Mouse (Mus musculus): Measurements from ENCODE around the gene Iah1.

Iah1 gene

DNA sequence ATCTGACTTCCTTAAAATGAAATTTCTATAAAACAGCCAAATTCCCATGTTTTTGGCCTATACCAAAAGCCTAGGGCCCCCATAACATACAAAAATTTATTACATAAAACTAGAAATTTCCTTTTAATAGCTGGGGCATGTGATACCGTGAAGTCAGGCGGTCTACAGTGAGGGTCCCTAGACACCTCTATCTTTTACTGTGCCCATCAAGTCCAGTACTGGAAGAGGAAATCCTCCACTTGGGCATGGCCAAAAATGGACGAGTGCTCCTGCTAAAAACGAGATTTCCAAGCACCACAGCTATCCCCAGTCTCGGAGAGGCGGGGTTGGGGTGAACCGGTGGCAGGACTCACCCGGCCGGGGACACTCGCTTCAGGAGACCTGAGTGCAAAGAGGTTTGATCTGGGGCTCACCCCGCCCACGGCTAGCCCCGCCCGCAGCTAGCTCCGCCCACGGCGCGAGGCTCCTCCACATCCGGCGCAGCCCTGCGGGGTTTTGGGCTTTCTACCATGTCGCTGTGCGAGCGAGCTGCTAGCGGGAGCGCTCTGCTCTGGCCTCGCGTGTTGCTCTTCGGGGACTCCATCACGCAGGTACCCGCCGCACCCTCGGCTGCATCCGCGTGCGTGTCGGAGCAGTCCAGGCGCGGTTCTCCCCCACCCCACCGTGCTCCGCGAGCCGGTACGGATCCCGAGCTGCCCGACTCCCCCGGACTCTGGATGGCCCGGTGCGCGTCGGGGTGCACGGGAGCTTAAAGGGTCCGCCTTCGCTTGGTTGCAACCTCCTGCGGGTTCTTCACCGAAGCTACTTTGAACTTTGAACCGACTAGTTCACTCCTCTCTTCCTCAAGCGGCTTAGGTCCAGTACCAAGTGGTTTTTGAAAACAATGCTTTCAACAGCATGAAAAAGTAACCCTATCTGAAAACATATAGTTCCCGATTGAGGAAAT, at the start of gene Iah1:
TSS of gene Iah1 (plus strand) at position 467 of the 946 bp plus-strand sequence.
- DNase-seq (ENCODE audit: low read depth, low spot score), result peak; percentile 91

- DNase-seq (ENCODE audit: low read depth, low spot score), result no peak
Measured at GRCm38 (mm10) chr12:21266784-21267098, 49.4 kb upstream of the Iah1 start.

GRCm38 (mm10) chr12:21268083-21268616, 48.0 kb upstream of the Iah1 start:
- peak; percentile 83 for DNase-seq (ENCODE audit: low read depth, low spot score)

- DNase-seq (ENCODE audit: low read depth, low spot score), result peak; percentile 88
Measured at GRCm38 (mm10) chr12:21274446-21274845, 41.7 kb upstream of the Iah1 start.

GRCm38 (mm10) chr12:21277352-21277864, 38.8 kb upstream of the Iah1 start:
- DNase-seq (ENCODE audit: low read depth, low spot score), result peak; percentile 67

GRCm38 (mm10) chr12:21284761-21285441, 31.3 kb upstream of the Iah1 start, which contains the start of gene Cpsf3:
Gene Cpsf3 (plus strand): TSS chr12:21285391.
- DNase-seq (ENCODE audit: low read depth, low spot score), result no peak

DNA sequence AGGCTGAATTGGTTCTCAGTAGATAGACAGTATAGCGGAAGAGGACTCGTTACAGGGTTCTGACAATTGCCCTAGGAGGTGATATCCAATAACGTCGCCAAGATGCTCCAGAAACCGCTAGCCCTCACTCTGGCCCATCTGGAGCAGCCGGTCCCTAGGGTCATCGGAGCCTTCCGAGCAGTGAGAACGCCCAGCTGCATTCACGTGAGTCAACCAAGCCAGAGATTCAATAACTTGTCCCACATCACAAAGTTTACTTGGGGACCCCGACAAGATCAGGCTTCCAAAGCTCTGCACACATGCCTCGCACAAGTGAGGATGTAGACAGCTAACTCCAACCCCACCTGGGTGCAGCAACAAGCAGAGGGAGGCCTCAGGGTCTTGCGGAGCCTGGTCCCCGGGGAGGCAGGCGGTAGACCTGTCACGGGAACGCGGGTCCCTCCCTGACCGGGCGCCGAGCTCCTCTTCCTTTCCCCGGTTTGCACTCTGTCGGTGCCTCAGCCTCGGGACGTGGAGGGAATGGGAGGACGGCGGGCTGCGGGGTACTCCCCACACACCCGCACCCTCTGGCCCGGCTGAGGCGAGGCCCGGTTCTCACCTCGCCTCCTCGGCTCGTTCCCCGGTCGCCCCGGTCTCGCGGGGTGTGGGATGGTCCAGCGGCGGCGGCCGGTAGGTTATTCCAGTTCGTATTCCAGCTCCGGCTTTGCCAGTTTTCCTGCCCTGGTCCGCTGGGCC, 30.5 kb upstream of the Iah1 start:
- no peak for DNase-seq (ENCODE audit: low read depth, low spot score)

DNA sequence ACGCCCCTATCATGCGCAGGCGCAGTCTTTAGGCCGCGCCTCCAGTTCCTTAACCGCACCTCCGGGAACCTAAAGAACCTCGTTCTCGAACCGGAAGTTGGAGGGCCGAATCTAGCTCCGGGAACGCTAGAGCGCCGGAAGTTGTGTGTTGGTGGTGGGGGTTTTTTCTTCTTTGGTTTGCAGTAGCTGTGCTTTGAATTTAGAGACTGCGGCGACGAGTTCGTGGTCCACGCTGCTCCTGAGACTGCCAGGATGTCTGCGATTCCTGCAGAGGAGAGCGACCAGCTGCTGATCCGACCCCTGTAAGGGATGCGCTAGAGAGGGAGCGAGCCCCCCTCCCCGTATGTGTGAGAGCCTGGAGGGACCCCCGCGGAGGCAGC, 30.0 kb upstream of the Iah1 start, which contains the start of gene Itgb1bp1:
TSS of gene Itgb1bp1 (minus strand) at position 42 of the 380 bp plus-strand sequence.
- peak; percentile 99 for DNase-seq (ENCODE audit: low read depth, low spot score)

- peak; percentile 45 for DNase-seq (ENCODE audit: low read depth, low spot score)
Measured at GRCm38 (mm10) chr12:21286712-21287650, 29.2 kb upstream of the Iah1 start.

DNA sequence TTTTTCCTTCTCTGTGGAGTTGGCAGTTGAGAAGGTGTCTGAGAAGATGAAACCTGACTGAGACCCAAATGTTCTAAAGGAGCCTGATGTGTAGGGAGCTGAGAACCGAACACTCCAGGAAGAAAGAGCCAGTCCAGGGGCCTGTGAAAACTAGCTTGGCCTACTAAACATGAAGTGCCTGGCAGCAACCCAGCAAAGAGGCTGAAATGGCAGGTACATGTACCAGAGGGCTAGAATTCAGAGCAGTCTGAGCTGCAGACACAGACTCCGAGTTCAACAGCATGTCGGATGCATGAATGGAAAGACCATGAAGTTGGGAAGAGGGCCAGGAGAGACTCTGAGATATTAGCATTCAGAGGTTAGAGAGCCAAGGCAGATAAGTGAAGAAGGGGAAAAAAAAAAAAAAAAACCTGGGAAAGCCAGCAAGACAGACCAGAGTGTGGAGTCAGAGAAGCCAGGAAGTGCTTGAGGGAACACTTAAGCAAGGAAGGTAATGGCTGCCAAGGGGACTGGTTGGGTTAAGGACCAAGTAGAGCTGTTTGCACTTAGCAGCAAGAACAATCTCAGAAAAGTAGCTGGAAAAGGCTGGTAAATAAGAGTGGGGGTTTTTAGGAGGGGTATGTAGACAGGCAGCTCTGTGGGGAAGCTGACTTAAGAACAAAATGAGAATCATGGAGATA, 27.3 kb upstream of the Iah1 start:
- DNase-seq (ENCODE audit: low read depth, low spot score), result no peak

GRCm38 (mm10) chr12:21289651-21290050, 26.5 kb upstream of the Iah1 start:
- peak; percentile 51 for DNase-seq (ENCODE audit: low read depth, low spot score)

DNA sequence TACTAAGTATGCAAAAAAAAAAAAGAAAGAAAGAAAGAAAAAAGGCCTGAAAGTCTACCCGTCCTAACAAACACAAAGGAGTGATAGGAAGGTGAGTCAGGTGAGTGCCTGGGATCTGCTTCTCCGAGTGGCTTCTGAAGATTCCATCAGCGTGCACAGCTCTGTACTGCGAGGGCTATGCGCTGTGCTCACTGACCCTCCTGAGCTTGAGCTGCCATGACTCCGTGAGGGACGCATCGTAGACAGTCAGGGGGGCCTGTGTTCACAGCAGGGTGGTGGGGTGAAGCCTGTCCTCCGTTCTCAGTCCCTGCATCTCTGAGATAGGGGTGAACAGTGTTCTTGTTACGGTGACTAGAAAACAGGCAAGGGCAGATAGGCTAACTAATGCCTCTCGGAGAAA, 17.3 kb upstream of the Iah1 start:
- no peak for DNase-seq (ENCODE audit: low read depth, low spot score)

- DNase-seq (ENCODE audit: low read depth, low spot score), result no peak
Measured at GRCm38 (mm10) chr12:21301324-21301723, 14.9 kb upstream of the Iah1 start.

DNA sequence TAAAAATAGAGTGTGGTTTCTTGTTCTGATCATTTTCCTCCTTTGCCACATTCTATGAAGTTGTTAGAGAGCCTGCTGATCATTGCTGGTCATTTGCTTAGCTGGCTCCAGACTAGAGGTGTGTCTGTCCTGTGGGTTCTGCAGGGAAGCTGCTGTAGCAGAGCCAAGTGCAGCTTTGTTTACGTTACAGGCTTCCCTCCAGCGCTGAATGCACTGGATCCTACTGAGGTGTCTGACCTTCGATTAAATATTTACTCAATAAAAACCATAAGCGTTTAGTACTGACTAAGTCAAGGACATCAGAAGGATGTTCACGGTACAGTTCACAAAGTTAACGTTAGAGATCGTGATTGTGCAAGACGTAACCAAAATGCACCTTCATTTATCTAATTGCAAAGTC, 14.3 kb upstream of the Iah1 start:
- no peak for DNase-seq (ENCODE audit: low read depth, low spot score)

DNA sequence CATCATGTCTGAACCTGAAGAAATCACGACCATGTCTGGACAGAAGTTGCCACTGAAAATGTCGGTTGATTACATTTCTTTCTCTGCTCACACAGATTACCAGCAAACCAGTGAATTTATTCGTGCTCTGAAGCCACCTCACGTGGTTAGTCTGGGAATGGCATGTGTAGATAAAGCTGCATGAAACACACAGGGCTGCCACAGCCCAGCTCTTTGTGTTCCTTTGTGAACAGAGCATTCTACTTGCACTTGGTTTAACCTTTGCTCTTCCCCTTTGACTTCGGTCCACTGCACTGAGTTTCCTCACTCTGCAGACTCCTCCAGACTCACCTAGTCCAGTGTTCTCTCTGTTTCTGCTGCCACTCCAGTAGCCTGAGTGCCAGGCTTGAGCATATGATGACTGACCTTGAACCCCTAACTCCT, 13.8 kb upstream of the Iah1 start:
- DNase-seq (ENCODE audit: low read depth, low spot score), result no peak

GRCm38 (mm10) chr12:21305741-21306140, 10.4 kb upstream of the Iah1 start:
- no peak for DNase-seq (ENCODE audit: low read depth, low spot score)

- DNase-seq (ENCODE audit: low read depth, low spot score), result no peak
Measured at GRCm38 (mm10) chr12:21306721-21307120, 9.5 kb upstream of the Iah1 start.

- DNase-seq (ENCODE audit: low read depth, low spot score), result no peak
Measured at GRCm38 (mm10) chr12:21312201-21312600, 4.0 kb upstream of the Iah1 start.

- peak; percentile 32 for DNase-seq (ENCODE audit: low read depth, low spot score)
Measured at GRCm38 (mm10) chr12:21316869-21317265, 678 bp downstream of the Iah1 start.
